In the genomic region with DNA sequence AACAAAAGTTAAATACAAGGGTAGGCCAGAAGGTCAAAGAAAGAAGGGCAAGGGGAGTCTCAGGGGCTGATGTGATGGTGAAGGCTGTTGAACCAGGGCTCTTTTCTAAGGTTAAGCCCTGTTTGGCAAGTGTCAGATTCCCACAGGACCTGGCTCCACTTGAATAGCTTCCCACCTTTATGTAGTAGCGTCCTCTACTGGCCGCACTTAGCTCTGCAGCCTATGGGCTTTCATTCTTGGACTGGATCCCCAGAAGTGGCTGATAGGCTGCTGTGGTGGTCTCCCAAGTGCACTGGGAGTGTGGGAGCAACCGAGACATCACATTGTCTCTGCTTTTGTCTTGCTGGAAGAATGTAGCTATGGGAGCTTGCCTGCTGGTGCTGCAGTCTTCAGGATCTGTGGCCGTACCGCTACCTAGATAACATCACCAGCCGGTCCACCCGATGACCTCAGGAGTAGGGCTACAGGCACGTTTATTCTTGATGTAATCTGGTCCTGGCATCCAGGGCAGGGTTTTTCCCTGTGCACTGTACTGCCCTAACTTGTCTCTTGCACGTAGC, we compare ENCODE assay signal across 9 mouse cellular contexts. TPM values are rescaled to one million over a fixed set of nuclear protein-coding genes. Genes with fewer than 3 reads are reported as not detected.
DNase-seq lines count a peak whose midpoint lies in the region; ATAC-seq and TF ChIP-seq lines count a peak whose summit lies in the region.
"Had no signal": no experiment of that assay in that cellular context is flagged by ENCODE, and none has a peak within 500 bp of the region (broad histone marks: within the 10 kb centered on the region; RNA-seq: fewer than 3 reads in every experiment).

No protein-coding gene starts in this region.

- H3K4me3 ChIP-seq in heart, embryonic 11.5 days (ENCODE audit: low read depth, low read length): no peak overlapping the region
- H3K4me3 ChIP-seq in layer of hippocampus, adult 2 months: no peak overlapping the region

- peak; percentile 93 for TF ChIP-seq CTCF in layer of hippocampus, adult 2 months (conservative IDR thresholded peaks at IDR 0.05)

- DNase-seq in heart, adult 11 months: peak; percentile 83
- peak; percentile 35 for DNase-seq in ovary, postnatal 36 days (ENCODE audit: low spot score)
- no peak for DNase-seq in ovary, adult 18-20 months (ENCODE audit: low spot score)
- peak; percentile 56 for DNase-seq in adrenal gland, postnatal 25 days
- DNase-seq in layer of hippocampus, adult 2 months (ENCODE audit: low spot score in 2 of 2): peak in 1 of 2 experiments; percentile 58
- DNase-seq in right cerebral cortex, postnatal 10 days (ENCODE audit: low spot score in 2 of 2): peak; percentile 46 to 57
- no peak for DNase-seq in gastrocnemius, postnatal 10 days

- no peak overlapping the region for H3K9ac ChIP-seq in heart, embryonic 11.5 days (ENCODE audit: low read depth, low read length)

- no peaks in the 10 kb centered on the region for H3K4me1 ChIP-seq in heart, embryonic 11.5 days (ENCODE audit: control insufficient read depth, insufficient read depth, low read length)

- no peak overlapping the region for H3K27ac ChIP-seq in heart, embryonic 11.5 days (ENCODE audit: low read depth, low read length)
- no peak overlapping the region for H3K27ac ChIP-seq in layer of hippocampus, adult 2 months

- H3K36me3 ChIP-seq in heart, embryonic 11.5 days (ENCODE audit: control insufficient read depth, insufficient read depth, low read length): peaks cover 19% of the 10 kb centered on the region

- H3K27me3 ChIP-seq in heart, embryonic 11.5 days (ENCODE audit: control insufficient read depth, insufficient read depth, low read length): no peaks in the 10 kb centered on the region

- no peaks in the 10 kb centered on the region for H3K9me3 ChIP-seq in heart, embryonic 11.5 days (replicated peaks; ENCODE audit: control insufficient read depth, low read length)

- no peak for ATAC-seq in heart, embryonic 11.5 days (replicated peaks; ENCODE audit: insufficient number of reproducible peaks, low FRiP score, low TSS enrichment)

- WGBS in heart, embryonic 11.5 days (ENCODE audit: insufficient replicate concordance): 73% methylated on average over 9 of the region's 9 CpGs

- H3K4me2 ChIP-seq in heart, embryonic 11.5 days: no peak overlapping the region

RNA-seq across cellular contexts. Expression of gene Txndc9, which starts 11.8 kb away (rescaled TPM):
- polyA plus RNA-seq in heart, embryonic 11.5 days (2014; fragmentation: Nextera tagmentation; extraction: Ambion mirVana): 120 and 126 TPM in 2 replicates
- total RNA-seq in adrenal gland, postnatal 25 days (2021): 59.9 and 86.4 TPM in 2 replicates
- 10 to 100 TPM; 56.9 to 60.4 TPM for total RNA-seq in layer of hippocampus, adult 2 months (2021)
- total RNA-seq in gastrocnemius, postnatal 10 days (2021): 10 to 100 TPM; 42.1 to 44.9 TPM

RNA-seq across cellular contexts. Expression of gene Eif5b, which starts 12.0 kb away (rescaled TPM):
- polyA plus RNA-seq in heart, embryonic 11.5 days (2014; fragmentation: Nextera tagmentation; extraction: Ambion mirVana): 24.6 and 27.2 TPM in 2 replicates
- total RNA-seq in adrenal gland, postnatal 25 days (2021): 50.8 and 50.9 TPM in 2 replicates
- total RNA-seq in layer of hippocampus, adult 2 months (2021): 10 to 100 TPM; 37.7 to 38.5 TPM
- total RNA-seq in gastrocnemius, postnatal 10 days (2021): 10 to 100 TPM; 38.6 to 41.0 TPM

RNA-seq across cellular contexts. Expression of gene Lyg1, which starts 28.3 kb away (rescaled TPM):
- not detected in 2 replicates for polyA plus RNA-seq in heart, embryonic 11.5 days (2014; fragmentation: Nextera tagmentation; extraction: Ambion mirVana)
- not detected in 2 replicates for total RNA-seq in adrenal gland, postnatal 25 days (2021)
- total RNA-seq in layer of hippocampus, adult 2 months (2021): not detected
- total RNA-seq in gastrocnemius, postnatal 10 days (2021): not detected
- polyA plus RNA-seq: large intestine, adult 2 months had no signal

Comparison
In these comparisons a context has a peak if more than half of its experiments do, and no peak if none do; other contexts are left out.
1. DNase-seq: peak in heart, adult 11 months (single experiment), ovary, postnatal 36 days (single experiment), adrenal gland, postnatal 25 days (single experiment) and right cerebral cortex, postnatal 10 days (2 of 2); none in ovary, adult 18-20 months (single experiment) and gastrocnemius, postnatal 10 days (single experiment).